Mouse (Mus musculus): ENCODE measurements around the gene Ubr2. TPM values are rescaled to one million over a fixed set of nuclear protein-coding genes. Genes with fewer than 3 reads are reported as not detected.

Gene Ubr2
- total and polyA plus RNA-seq, 3 experiments = 20.4 to 50.9 (median 39.6) TPM

DNA sequence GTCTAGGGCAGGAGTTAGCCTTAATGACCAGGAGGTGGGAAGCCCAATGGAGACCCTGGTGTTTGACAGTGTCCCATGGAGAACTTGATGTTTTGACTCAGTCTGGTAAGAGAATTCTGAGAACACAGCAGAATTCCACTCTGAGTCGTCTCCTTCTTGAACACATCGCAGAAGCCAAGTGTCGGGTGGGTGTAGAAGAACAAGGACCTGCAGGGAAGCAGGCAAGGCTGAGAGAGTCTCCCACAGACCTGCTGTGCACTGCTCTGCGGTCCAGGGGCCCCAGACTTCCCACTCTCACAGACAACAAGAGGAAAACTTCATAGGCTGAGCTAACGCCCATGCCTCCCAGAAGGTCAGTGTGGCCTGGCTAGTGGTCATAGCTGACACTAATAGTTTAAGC lies 82.6 kb downstream of the Ubr2 start:
- Histone ChIP-seq H3K4me1 (ENCODE audit: control insufficient read depth in 1 of 2, insufficient read depth in 2 of 2) (no peaks in the 10 kb centered on the region), H3K4me3 (replicated peaks in 1 of 3; ENCODE audit: low read depth in 2 of 3, low read length in 2 of 3, poor library complexity in 1 of 3) (no peak overlapping the region), H3K9ac (ENCODE audit: insufficient read depth, low read depth) (no peak overlapping the region), H3K36me3 (replicated peaks in 1 of 2; ENCODE audit: control insufficient read depth in 1 of 2, insufficient read depth in 1 of 2, low read length in 1 of 2) (peaks cover 43 to 58% of the 10 kb centered on the region in 2 experiments), H3K27me3 (replicated peaks) (no peaks in the 10 kb centered on the region), H3K9me3 (replicated peaks; ENCODE audit: low read length) (no peaks in the 10 kb centered on the region), H3K79me2 (replicated peaks; ENCODE audit: control insufficient read depth, extremely low read depth, insufficient read depth, poor library complexity, severe bottlenecking) (no peaks in the 10 kb centered on the region), H3K27ac (ENCODE audit: insufficient read depth, low read depth) (no peak overlapping the region), H3K4me2 (ENCODE audit: insufficient read depth, low read depth, poor library complexity, severe bottlenecking) (no peak overlapping the region)
- dilution Hi-C loops (cut with MboI; ENCODE audit: extremely low pct_ligation_motif_present, extremely low pct_unique_long_range_greater_than_20kb, low sequenced_read_pairs) (no loop called here), in situ Hi-C loops (cut with MboI; ENCODE audit: low pct_ligation_motif_present, low pct_unique_long_range_greater_than_20kb, low sequenced_read_pairs) (no loop called here)
- no peak for TF ChIP-seq NRF1 (IDR thresholded peaks at IDR 0.05; ENCODE audit: low read depth, low read length)
- TF ChIP-seq MAX (IDR thresholded peaks at IDR 0.05; ENCODE audit: low read length) = no peak
- no peak for TF ChIP-seq E2F4 (IDR thresholded peaks at IDR 0.05; ENCODE audit: insufficient replicate concordance, low read depth, low read length)
- TF ChIP-seq HCFC1 (IDR thresholded peaks at IDR 0.05; ENCODE audit: low read depth, low read length) = no peak
- no peak for TF ChIP-seq BHLHE40 (IDR thresholded peaks at IDR 0.05; ENCODE audit: low read depth, low read length)
- no peak for TF ChIP-seq RAD21 (IDR thresholded peaks at IDR 0.05; ENCODE audit: low read depth, low read length)
- no peak for DNase-seq (ENCODE audit: extremely low read depth)

DNA sequence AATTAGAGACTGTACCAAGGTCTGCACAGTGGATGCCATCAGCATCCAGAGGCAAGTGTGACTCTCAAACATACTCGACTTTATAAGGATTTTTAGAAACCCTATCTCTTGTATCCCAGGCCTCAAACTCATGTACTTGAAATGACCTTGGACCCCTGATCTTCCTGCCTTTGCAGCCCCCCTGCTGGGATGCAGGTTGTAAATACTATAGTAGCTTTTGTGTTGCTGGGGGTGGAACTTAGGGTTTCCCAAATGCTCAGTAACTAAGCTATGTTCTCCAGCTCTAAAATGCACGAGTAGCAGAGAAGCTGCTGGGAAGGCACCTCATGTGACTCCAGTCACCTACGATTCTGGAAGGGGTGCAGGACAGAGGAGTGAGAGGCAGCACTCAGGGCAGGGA lies 83.4 kb downstream of the Ubr2 start:
- dilution Hi-C loops (cut with MboI; ENCODE audit: extremely low pct_ligation_motif_present, extremely low pct_unique_long_range_greater_than_20kb, low sequenced_read_pairs) = no loop called here
- H3K36me3 ChIP-seq (replicated peaks in 1 of 2; ENCODE audit: control insufficient read depth in 1 of 2, insufficient read depth in 1 of 2, low read length in 1 of 2) = peaks cover 34 to 50% of the 10 kb centered on the region in 2 experiments
- no peaks in the 10 kb centered on the region for H3K9me3 ChIP-seq (replicated peaks; ENCODE audit: low read length)
- H3K4me2 ChIP-seq (ENCODE audit: insufficient read depth, low read depth, poor library complexity, severe bottlenecking) = no peak overlapping the region
- H3K27me3 ChIP-seq (replicated peaks) = no peaks in the 10 kb centered on the region
- no peaks in the 10 kb centered on the region for H3K4me1 ChIP-seq (ENCODE audit: control insufficient read depth in 1 of 2, insufficient read depth in 2 of 2)
- no peak overlapping the region for H3K9ac ChIP-seq (ENCODE audit: insufficient read depth, low read depth)
- no peak overlapping the region for H3K27ac ChIP-seq (ENCODE audit: insufficient read depth, low read depth)
- H3K79me2 ChIP-seq (replicated peaks; ENCODE audit: control insufficient read depth, extremely low read depth, insufficient read depth, poor library complexity, severe bottlenecking) = no peaks in the 10 kb centered on the region
- no peak overlapping the region for H3K4me3 ChIP-seq (replicated peaks in 1 of 3; ENCODE audit: low read depth in 2 of 3, low read length in 2 of 3, poor library complexity in 1 of 3)
- TF ChIP-seq MXI1 (IDR thresholded peaks at IDR 0.05; ENCODE audit: low read depth, low read length) (no peak), SIN3A (IDR thresholded peaks at IDR 0.05; ENCODE audit: low read length) (no peak), RCOR1 (conservative IDR thresholded peaks at IDR 0.05; ENCODE audit: low read depth, low read length) (no peak), BHLHE40 (IDR thresholded peaks at IDR 0.05; ENCODE audit: low read depth, low read length) (no peak), POLR2AphosphoS2 (IDR thresholded peaks at IDR 0.05; ENCODE audit: low read depth, low read length) (no peak), MAFK (IDR thresholded peaks at IDR 0.05; ENCODE audit: insufficient replicate concordance, low read length) (no peak), UBTF (IDR thresholded peaks at IDR 0.05; ENCODE audit: low read depth, low read length) (no peak), USF2 (conservative IDR thresholded peaks at IDR 0.05; ENCODE audit: low read depth, low read length) (no peak), MAX (IDR thresholded peaks at IDR 0.05; ENCODE audit: low read length) (no peak), MAZ (IDR thresholded peaks at IDR 0.05; ENCODE audit: low read depth, low read length) (no peak)
- no peak for DNase-seq (ENCODE audit: extremely low read depth)
- in situ Hi-C loops (cut with MboI; ENCODE audit: low pct_ligation_motif_present, low pct_unique_long_range_greater_than_20kb, low sequenced_read_pairs) = no loop called here

- no peak for DNase-seq (ENCODE audit: extremely low read depth)
- H3K27me3 ChIP-seq (replicated peaks) = no peaks in the 10 kb centered on the region
- H3K79me2 ChIP-seq (replicated peaks; ENCODE audit: control insufficient read depth, extremely low read depth, insufficient read depth, poor library complexity, severe bottlenecking) = no peaks in the 10 kb centered on the region
- peaks cover 27 to 42% of the 10 kb centered on the region in 2 experiments for H3K36me3 ChIP-seq (replicated peaks in 1 of 2; ENCODE audit: control insufficient read depth in 1 of 2, insufficient read depth in 1 of 2, low read length in 1 of 2)
- H3K4me2 ChIP-seq (ENCODE audit: insufficient read depth, low read depth, poor library complexity, severe bottlenecking) = no peak overlapping the region
- H3K9me3 ChIP-seq (replicated peaks; ENCODE audit: low read length) = no peaks in the 10 kb centered on the region
- TF ChIP-seq NRF1 (IDR thresholded peaks at IDR 0.05; ENCODE audit: low read depth, low read length) = no peak
- TF ChIP-seq TBP (conservative IDR thresholded peaks at IDR 0.05; ENCODE audit: low read depth, low read length) = no peak
- no peak for TF ChIP-seq JUND (conservative IDR thresholded peaks at IDR 0.05; ENCODE audit: low read depth, low read length)
- TF ChIP-seq IRF4 (IDR thresholded peaks at IDR 0.05; ENCODE audit: low read depth, low read length) = no peak
- no peak for TF ChIP-seq CTCF (conservative IDR thresholded peaks at IDR 0.05 in 1 of 2, IDR thresholded peaks at IDR 0.05 in 1 of 2; ENCODE audit: low read depth in 2 of 2, low read length in 2 of 2)
- TF ChIP-seq CHD1 (IDR thresholded peaks at IDR 0.05; ENCODE audit: low read depth, low read length) = no peak
- no peak for TF ChIP-seq MAZ (IDR thresholded peaks at IDR 0.05; ENCODE audit: low read depth, low read length)
- TF ChIP-seq MYC (IDR thresholded peaks at IDR 0.05; ENCODE audit: low read depth, low read length) = no peak
- TF ChIP-seq POLR2AphosphoS2 (IDR thresholded peaks at IDR 0.05; ENCODE audit: low read depth, low read length) = no peak
- TF ChIP-seq GABPA (IDR thresholded peaks at IDR 0.05; ENCODE audit: insufficient replicate concordance, low read depth, low read length) = no peak
- TF ChIP-seq PAX5 (IDR thresholded peaks at IDR 0.05; ENCODE audit: low read length) = no peak
- TF ChIP-seq KAT2A (IDR thresholded peaks at IDR 0.05; ENCODE audit: insufficient replicate concordance, low read length) = no peak
- no peak for TF ChIP-seq ZMIZ1 (IDR thresholded peaks at IDR 0.05; ENCODE audit: low read depth, low read length)
- no peak for TF ChIP-seq MAX (IDR thresholded peaks at IDR 0.05; ENCODE audit: low read length)
- no peak overlapping the region for H3K27ac ChIP-seq (ENCODE audit: insufficient read depth, low read depth)
- H3K4me1 ChIP-seq (ENCODE audit: control insufficient read depth in 1 of 2, insufficient read depth in 2 of 2) = no peaks in the 10 kb centered on the region
- H3K9ac ChIP-seq (ENCODE audit: insufficient read depth, low read depth) = no peak overlapping the region
- dilution Hi-C loops (cut with MboI; ENCODE audit: extremely low pct_ligation_motif_present, extremely low pct_unique_long_range_greater_than_20kb, low sequenced_read_pairs) (no loop called here), in situ Hi-C loops (cut with MboI; ENCODE audit: low pct_ligation_motif_present, low pct_unique_long_range_greater_than_20kb, low sequenced_read_pairs) (no loop called here)
- no peak overlapping the region for H3K4me3 ChIP-seq (replicated peaks in 1 of 3; ENCODE audit: low read depth in 2 of 3, low read length in 2 of 3, poor library complexity in 1 of 3)
Measured at GRCm38 (mm10) chr17:46926192-46926591, 84.2 kb downstream of the Ubr2 start.

Measured in CH12.LX (cell line).